Mouse (Mus musculus): ENCODE measurements around the gene Med18.

DNA sequence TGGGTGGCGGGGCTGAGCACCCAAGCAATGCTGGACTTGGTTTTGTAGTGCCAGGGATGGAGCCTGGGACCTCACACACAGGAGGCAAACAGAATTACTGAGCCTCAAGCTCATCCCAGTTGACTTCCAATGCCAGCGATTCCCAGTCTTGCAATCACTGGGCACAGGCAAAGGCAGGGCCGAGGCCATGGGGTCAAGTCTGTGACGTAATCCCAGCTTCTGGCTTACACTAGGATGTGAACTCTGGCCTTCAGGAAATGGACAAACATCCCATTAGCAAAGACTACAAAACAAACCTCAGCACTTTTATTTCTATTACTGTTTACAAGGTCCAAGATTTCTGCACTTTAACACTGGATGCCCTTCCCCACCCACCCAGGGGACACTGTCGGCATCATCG, 28.0 kb upstream of the Med18 start:
- TF ChIP-seq CTCF (IDR thresholded peaks at IDR 0.05; ENCODE audit: low read depth) (no peak), EP300 (IDR thresholded peaks at IDR 0.05; ENCODE audit: low read depth) (no peak)

Measured in heart, postnatal 0 days (tissue).